Mouse (Mus musculus) left cerebral cortex, postnatal 10 days (tissue): ENCODE measurements around the gene Smpd3. TPM values are rescaled to one million over a fixed set of nuclear protein-coding genes. Genes with fewer than 3 reads are reported as not detected.

Experiments used
- DNase-seq, 2 experiments: peaks; one replicate each; pipeline ENCODE4 v3.0.0; 2021 to 2022; ENCODE audit warnings: low spot score in 2 of 2, mixed read lengths in 1 of 2; ENCODE audit errors: extremely low spot score in 1 of 2
- intact Hi-C: fragments of 180-260 bp; cut with DNase I; formaldehyde crosslinking; loops from one replicate; pipeline ENCODE4 v1.15.1; 2025
- total RNA-seq, 2 experiments: library from RNA; stranded (reverse); gene quantifications; 2 replicates each; pipeline ENCODE4 v1.2.3; 2021

Gene Smpd3
- total RNA-seq, 2 experiments from 2014 or later, result 122 to 127 TPM

- intact Hi-C loops, result no loop called here
- no peak for DNase-seq
These were observed 72.4 kb downstream of the Smpd3 start for GRCm38 (mm10) chr8:106265398-106265797.

GRCm38 (mm10) chr8:106263928-106264327, 73.9 kb downstream of the Smpd3 start:
- DNase-seq, result no peak
- intact Hi-C loops, result loop anchor here (2.0 kb wide), 1 partner anchor 141 kb away; no protein-coding TSS in a partner anchor

GRCm38 (mm10) chr8:106262343-106262742, 75.4 kb downstream of the Smpd3 start:
- peak in 1 of 2 experiments; percentile 58 for DNase-seq
- intact Hi-C loops, result loop anchor here (2.0 kb wide), 1 partner anchor 142 kb away; no protein-coding TSS in a partner anchor

- intact Hi-C loops, result no loop called here
- DNase-seq, result no peak
These were observed 76.9 kb downstream of the Smpd3 start for GRCm38 (mm10) chr8:106260894-106261293.

GRCm38 (mm10) chr8:106259579-106260255, 78.1 kb downstream of the Smpd3 start:
- intact Hi-C loops, result no loop called here
- no peak for DNase-seq

- no peak for DNase-seq
- intact Hi-C loops, result no loop called here
These were observed 79.6 kb downstream of the Smpd3 start for GRCm38 (mm10) chr8:106258169-106258568.

- intact Hi-C loops, result no loop called here
- DNase-seq, result no peak
These were observed 87.6 kb downstream of the Smpd3 start for GRCm38 (mm10) chr8:106250186-106250585.

- intact Hi-C loops, result no loop called here
- no peak for DNase-seq
These were observed 100.7 kb downstream of the Smpd3 start for GRCm38 (mm10) chr8:106237106-106237505.

- DNase-seq, result peak in 1 of 2 experiments; percentile 52
- intact Hi-C loops, result no loop called here
These were observed 103.1 kb downstream of the Smpd3 start for GRCm38 (mm10) chr8:106234567-106235261.

- intact Hi-C loops, result no loop called here
- no peak for DNase-seq
These were observed 105.0 kb downstream of the Smpd3 start for GRCm38 (mm10) chr8:106232751-106233150.

GRCm38 (mm10) chr8:106231536-106231935, 106.3 kb downstream of the Smpd3 start:
- intact Hi-C loops, result no loop called here
- no peak for DNase-seq

GRCm38 (mm10) chr8:106226589-106226988, 111.2 kb downstream of the Smpd3 start:
- intact Hi-C loops, result loop anchor here (10.0 kb wide), 1 partner anchor 178 kb away; no protein-coding TSS in a partner anchor
- DNase-seq, result peak in 1 of 2 experiments; percentile 45

- no peak for DNase-seq
- intact Hi-C loops, result loop anchor here (10.0 kb wide), 1 partner anchor 185 kb away; no protein-coding TSS in a partner anchor
These were observed 118.2 kb downstream of the Smpd3 start for GRCm38 (mm10) chr8:106219620-106220019.

GRCm38 (mm10) chr8:106213959-106214358, 123.8 kb downstream of the Smpd3 start:
- intact Hi-C loops, result no loop called here
- no peak for DNase-seq

GRCm38 (mm10) chr8:106211421-106211820, 126.4 kb downstream of the Smpd3 start:
- no peak for DNase-seq
- intact Hi-C loops, result no loop called here

- peak; percentile 94 to 98 for DNase-seq
- intact Hi-C loops, result no loop called here
These were observed 126.9 kb downstream of the Smpd3 start, which contains the start of the genes Slc7a6os and Prmt7 for GRCm38 (mm10) chr8:106210821-106211345. Gene Slc7a6os (minus strand): TSS chr8:106210935. Gene Prmt7 (plus strand): TSS chr8:106210936.

- peak in 1 of 2 experiments; percentile 38 for DNase-seq
- intact Hi-C loops, result no loop called here
These were observed 127.6 kb downstream of the Smpd3 start for GRCm38 (mm10) chr8:106210035-106210731.
